Mouse (Mus musculus): ENCODE data around the gene Gm3417. TPM values are rescaled to one million over a fixed set of nuclear protein-coding genes. Genes with fewer than 3 reads are reported as not detected.
"Not testable (repeated sequence)": the region's sequence is repeated elsewhere in the genome, so short reads cannot be mapped to it uniquely, and the experiment has no call there.

Gm3417 gene
- polyA plus RNA-seq, 1 experiment from 2014 or later, result 3.7 TPM

- Histone ChIP-seq H3K4me2 (ENCODE audit: low read depth, low read length) (peak overlapping the region; percentile 72), H3K4me3 (ENCODE audit: low read depth, low read length) (peak overlapping the region; percentile 65), H3K36me3 (ENCODE audit: control insufficient read depth, insufficient read depth, low read length) (peaks cover 21% of the 10 kb centered on the region), H3K27ac (replicated peaks; ENCODE audit: low read depth, low read length) (0 out of 2 replicates have a peak overlapping the region, but pooled peaks have one; percentile 78), H3K9ac (ENCODE audit: low read depth, low read length) (peak overlapping the region; percentile 79; the same call in 1 of the 2 replicates)
- not testable (repeated sequence) for ATAC-seq (ENCODE audit: low read depth); H3K4me1 ChIP-seq (ENCODE audit: control insufficient read depth, insufficient read depth, low read length); H3K9me3 ChIP-seq (ENCODE audit: control insufficient read depth, low read length); H3K27me3 ChIP-seq (replicated peaks; ENCODE audit: control insufficient read depth, insufficient read depth, low read length); DNase-seq (ENCODE audit: low spot score)
- WGBS, result 69% methylated on average over 6 of the region's 6 CpGs
Observed at GRCm38 (mm10) chr17:14942181-14942580, 36.4 kb downstream of the Gm3417 start.

GRCm38 (mm10) chr17:14935841-14936605 is 42.6 kb downstream of the Gm3417 start:
- 70% methylated on average over 5 of the region's 5 CpGs for WGBS
- H3K4me1 ChIP-seq (ENCODE audit: control insufficient read depth, insufficient read depth, low read length), result no peaks in the 10 kb centered on the region
- ATAC-seq (ENCODE audit: low read depth), result no peak
- H3K9me3 ChIP-seq (ENCODE audit: control insufficient read depth, low read length), result no peaks in the 10 kb centered on the region
- H3K27ac ChIP-seq (replicated peaks; ENCODE audit: low read depth, low read length), result no peak overlapping the region
- H3K36me3 ChIP-seq (ENCODE audit: control insufficient read depth, insufficient read depth, low read length), result no peaks in the 10 kb centered on the region
- H3K4me3 ChIP-seq (ENCODE audit: low read depth, low read length), result no peak overlapping the region
- no peak overlapping the region for H3K9ac ChIP-seq (ENCODE audit: low read depth, low read length)
- H3K4me2 ChIP-seq (ENCODE audit: low read depth, low read length), result no peak overlapping the region
- no peaks in the 10 kb centered on the region for H3K27me3 ChIP-seq (replicated peaks; ENCODE audit: control insufficient read depth, insufficient read depth, low read length)
- DNase-seq (ENCODE audit: low spot score), result no peak

GRCm38 (mm10) chr17:14935280-14935679 is 43.3 kb downstream of the Gm3417 start:
- 83% methylated on average over 11 of the region's 14 CpGs for WGBS
- H3K4me1 ChIP-seq (ENCODE audit: control insufficient read depth, insufficient read depth, low read length); H3K9ac ChIP-seq (ENCODE audit: low read depth, low read length); H3K4me3 ChIP-seq (ENCODE audit: low read depth, low read length); H3K4me2 ChIP-seq (ENCODE audit: low read depth, low read length); DNase-seq (ENCODE audit: low spot score); H3K27me3 ChIP-seq (replicated peaks; ENCODE audit: control insufficient read depth, insufficient read depth, low read length); H3K9me3 ChIP-seq (ENCODE audit: control insufficient read depth, low read length); ATAC-seq (ENCODE audit: low read depth); H3K36me3 ChIP-seq (ENCODE audit: control insufficient read depth, insufficient read depth, low read length); H3K27ac ChIP-seq (replicated peaks; ENCODE audit: low read depth, low read length): not testable (repeated sequence)

DNA sequence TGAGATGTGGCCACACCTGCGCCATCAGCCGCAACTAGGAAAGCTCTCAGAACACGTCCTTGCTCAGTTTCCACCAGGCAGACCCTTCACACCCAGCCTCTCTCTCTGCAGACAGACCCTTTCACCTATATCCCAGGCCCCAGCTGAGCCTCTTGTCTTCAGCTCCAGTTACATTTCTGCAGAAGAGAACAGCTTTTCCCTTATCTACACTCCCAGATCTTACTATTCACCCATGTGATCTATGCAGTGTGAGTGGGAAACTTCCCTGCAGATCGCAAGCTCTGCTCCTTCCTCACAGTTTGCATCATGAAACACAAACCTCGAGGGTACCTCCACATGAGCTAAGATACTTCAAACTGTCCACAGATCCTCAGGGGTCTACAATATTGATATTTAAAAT is 47.1 kb downstream of the Gm3417 start:
- 85% methylated on average over 5 of the region's 5 CpGs for WGBS
- H3K27me3 ChIP-seq (replicated peaks; ENCODE audit: control insufficient read depth, insufficient read depth, low read length), result no peaks in the 10 kb centered on the region

DNA sequence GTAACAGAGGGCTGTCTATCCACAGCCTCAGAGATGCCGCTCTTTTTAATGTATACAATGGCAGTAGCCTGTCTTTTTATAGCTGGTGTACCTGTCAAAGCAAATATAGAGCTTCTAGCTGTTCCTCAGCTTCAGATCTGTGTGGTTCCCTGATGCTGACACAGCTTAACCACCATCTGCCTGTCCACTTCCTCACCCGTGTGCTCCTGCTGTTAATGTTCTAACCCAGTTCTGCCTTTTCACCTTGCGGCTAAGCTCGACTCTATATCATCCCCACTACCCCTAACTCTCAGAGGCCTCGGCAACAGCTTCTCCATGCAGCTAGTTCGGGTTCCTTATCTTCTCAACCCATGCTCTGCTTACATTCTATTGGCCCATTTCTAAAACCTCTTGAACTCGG is 47.9 kb downstream of the Gm3417 start:
- H3K27ac ChIP-seq (replicated peaks; ENCODE audit: low read depth, low read length), result no peak overlapping the region
- WGBS, result 84% methylated on average over 7 of the region's 7 CpGs
- H3K9ac ChIP-seq (ENCODE audit: low read depth, low read length), result no peak overlapping the region
- DNase-seq (ENCODE audit: low spot score) (no peak), ATAC-seq (ENCODE audit: low read depth) (no peak)
- no peaks in the 10 kb centered on the region for H3K27me3 ChIP-seq (replicated peaks; ENCODE audit: control insufficient read depth, insufficient read depth, low read length)
- no peak overlapping the region for H3K4me2 ChIP-seq (ENCODE audit: low read depth, low read length)
- 0 out of 2 replicates have a peak, but pooled peaks cover 3% of the 10 kb centered on the region for H3K9me3 ChIP-seq (ENCODE audit: control insufficient read depth, low read length)
- no peaks in the 10 kb centered on the region for H3K4me1 ChIP-seq (ENCODE audit: control insufficient read depth, insufficient read depth, low read length)
- H3K4me3 ChIP-seq (ENCODE audit: low read depth, low read length), result no peak overlapping the region
- no peaks in the 10 kb centered on the region for H3K36me3 ChIP-seq (ENCODE audit: control insufficient read depth, insufficient read depth, low read length)

More for the DNA sequence above, 47.1 kb downstream of the Gm3417 start:
- Histone ChIP-seq H3K9me3 (ENCODE audit: control insufficient read depth, low read length) (0 out of 2 replicates have a peak, but pooled peaks cover 3% of the 10 kb centered on the region), H3K4me3 (ENCODE audit: low read depth, low read length) (no peak overlapping the region), H3K4me2 (ENCODE audit: low read depth, low read length) (no peak overlapping the region), H3K27ac (replicated peaks; ENCODE audit: low read depth, low read length) (no peak overlapping the region), H3K4me1 (ENCODE audit: control insufficient read depth, insufficient read depth, low read length) (no peaks in the 10 kb centered on the region), H3K36me3 (ENCODE audit: control insufficient read depth, insufficient read depth, low read length) (no peaks in the 10 kb centered on the region), H3K9ac (ENCODE audit: low read depth, low read length) (no peak overlapping the region)
- ATAC-seq (ENCODE audit: low read depth), result no peak
- DNase-seq (ENCODE audit: low spot score), result no peak

DNA sequence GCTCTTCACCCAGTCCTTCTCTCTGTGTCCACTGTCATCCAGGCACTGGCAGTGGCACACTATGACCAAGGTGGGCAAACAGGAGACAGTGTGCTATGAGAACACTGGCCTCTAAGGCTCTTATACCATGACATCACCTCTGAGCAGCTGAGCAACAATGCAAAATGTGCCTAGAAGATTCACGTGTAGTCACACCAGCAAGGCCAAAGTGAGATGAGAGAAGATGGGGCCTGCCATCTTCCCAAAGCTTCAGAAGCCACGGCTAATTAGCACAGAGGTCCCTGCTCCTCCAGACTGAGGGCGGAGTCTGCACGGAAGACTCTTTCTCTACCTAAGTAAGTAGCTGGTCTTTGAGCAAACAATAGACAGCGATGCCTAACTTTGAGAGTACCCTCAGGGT is 50.0 kb downstream of the Gm3417 start:
- H3K9ac ChIP-seq (ENCODE audit: low read depth, low read length), result no peak overlapping the region
- no peak overlapping the region for H3K27ac ChIP-seq (replicated peaks; ENCODE audit: low read depth, low read length)
- WGBS, result 60% methylated on average over 5 of the region's 5 CpGs
- no peak for ATAC-seq (ENCODE audit: low read depth)
- DNase-seq (ENCODE audit: low spot score), result no peak
- no peaks in the 10 kb centered on the region for H3K4me1 ChIP-seq (ENCODE audit: control insufficient read depth, insufficient read depth, low read length)
- H3K27me3 ChIP-seq (replicated peaks; ENCODE audit: control insufficient read depth, insufficient read depth, low read length), result no peaks in the 10 kb centered on the region
- H3K4me2 ChIP-seq (ENCODE audit: low read depth, low read length), result no peak overlapping the region
- H3K9me3 ChIP-seq (ENCODE audit: control insufficient read depth, low read length), result 0 out of 2 replicates have a peak, but pooled peaks cover 3% of the 10 kb centered on the region
- no peak overlapping the region for H3K4me3 ChIP-seq (ENCODE audit: low read depth, low read length)
- no peaks in the 10 kb centered on the region for H3K36me3 ChIP-seq (ENCODE audit: control insufficient read depth, insufficient read depth, low read length)

DNA sequence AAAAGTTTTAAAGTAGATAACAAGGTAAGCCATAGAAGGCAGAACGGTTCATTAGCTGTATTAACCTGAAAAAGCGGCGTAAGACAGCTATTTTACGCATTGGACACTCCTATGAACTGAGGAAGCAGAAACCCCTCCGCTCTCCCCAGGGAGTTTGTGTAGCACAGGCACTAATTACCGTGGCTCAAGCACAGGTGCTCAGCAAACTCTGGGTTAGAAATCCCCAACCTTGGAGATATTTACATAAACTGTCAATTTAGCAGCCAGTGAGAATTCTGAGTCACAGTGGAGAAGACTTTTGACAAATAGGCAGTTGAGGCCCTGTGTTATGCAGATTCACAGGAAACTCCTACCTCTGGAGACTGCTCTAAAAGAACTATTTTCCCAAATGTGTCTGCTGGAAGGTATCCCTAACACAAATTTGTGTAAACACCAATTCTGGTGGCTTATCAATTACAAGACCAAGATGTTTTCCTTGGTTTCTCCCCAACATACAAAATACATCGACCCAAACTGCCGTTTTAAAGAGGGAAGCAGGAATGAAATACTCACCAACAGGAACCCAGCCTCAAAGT is 50.9 kb downstream of the Gm3417 start:
- 74% methylated on average over 8 of the region's 8 CpGs for WGBS
- Histone ChIP-seq H3K36me3 (ENCODE audit: control insufficient read depth, insufficient read depth, low read length) (no peaks in the 10 kb centered on the region), H3K27me3 (replicated peaks; ENCODE audit: control insufficient read depth, insufficient read depth, low read length) (no peaks in the 10 kb centered on the region), H3K27ac (replicated peaks; ENCODE audit: low read depth, low read length) (no peak overlapping the region), H3K9ac (ENCODE audit: low read depth, low read length) (no peak overlapping the region), H3K4me2 (ENCODE audit: low read depth, low read length) (no peak overlapping the region), H3K4me1 (ENCODE audit: control insufficient read depth, insufficient read depth, low read length) (no peaks in the 10 kb centered on the region), H3K9me3 (ENCODE audit: control insufficient read depth, low read length) (0 out of 2 replicates have a peak, but pooled peaks cover 3% of the 10 kb centered on the region), H3K4me3 (ENCODE audit: low read depth, low read length) (no peak overlapping the region)
- ATAC-seq (ENCODE audit: low read depth), result no peak
- DNase-seq (ENCODE audit: low spot score), result peak; percentile 13

- Histone ChIP-seq H3K4me1 (ENCODE audit: control insufficient read depth, insufficient read depth, low read length) (no peaks in the 10 kb centered on the region), H3K27me3 (replicated peaks; ENCODE audit: control insufficient read depth, insufficient read depth, low read length) (no peaks in the 10 kb centered on the region), H3K27ac (replicated peaks; ENCODE audit: low read depth, low read length) (no peak overlapping the region), H3K9me3 (ENCODE audit: control insufficient read depth, low read length) (no peaks in the 10 kb centered on the region), H3K4me3 (ENCODE audit: low read depth, low read length) (no peak overlapping the region), H3K4me2 (ENCODE audit: low read depth, low read length) (no peak overlapping the region), H3K36me3 (ENCODE audit: control insufficient read depth, insufficient read depth, low read length) (no peaks in the 10 kb centered on the region), H3K9ac (ENCODE audit: low read depth, low read length) (no peak overlapping the region)
- 54% methylated on average over 6 of the region's 6 CpGs for WGBS
- ATAC-seq (ENCODE audit: low read depth) (no peak), DNase-seq (ENCODE audit: low spot score) (no peak)
Observed at GRCm38 (mm10) chr17:14921582-14921981, 57.0 kb downstream of the Gm3417 start.

All from embryonic facial prominence, embryonic 14.5 days (tissue).